Mouse (Mus musculus) c-Kit-negative CD71-positive TER-119-positive erythroid progenitor cells, embryonic 14.5 days (primary cell): ENCODE data around the gene Sh3pxd2a.

Experiments
- DNase-seq: peaks from one replicate; pipeline ENCODE4 v3.0.0-alpha.2; 2013; ENCODE audit warnings: low read depth, low spot score

Sh3pxd2a gene

DNA sequence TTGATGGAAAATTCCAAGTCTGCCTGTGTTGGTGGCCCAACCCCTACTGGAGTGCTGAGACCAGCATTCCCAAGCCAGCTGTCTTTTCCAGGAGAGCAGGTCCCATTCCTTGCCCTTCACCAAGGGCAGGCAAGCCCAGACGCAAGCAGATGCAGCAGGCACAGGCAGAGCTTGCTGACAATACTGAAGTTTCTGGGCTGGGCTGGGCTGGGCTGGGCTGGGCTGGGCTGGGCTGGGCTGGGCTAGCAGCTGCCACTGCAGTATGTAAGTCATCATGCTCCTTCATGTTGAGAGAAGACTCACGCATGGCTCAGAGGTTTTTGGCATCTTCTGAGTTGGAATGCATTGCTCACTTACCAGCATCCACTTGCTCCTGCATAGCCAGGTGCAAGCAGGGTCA is 27.7 kb upstream of the Sh3pxd2a start:
- DNase-seq, result no peak

DNA sequence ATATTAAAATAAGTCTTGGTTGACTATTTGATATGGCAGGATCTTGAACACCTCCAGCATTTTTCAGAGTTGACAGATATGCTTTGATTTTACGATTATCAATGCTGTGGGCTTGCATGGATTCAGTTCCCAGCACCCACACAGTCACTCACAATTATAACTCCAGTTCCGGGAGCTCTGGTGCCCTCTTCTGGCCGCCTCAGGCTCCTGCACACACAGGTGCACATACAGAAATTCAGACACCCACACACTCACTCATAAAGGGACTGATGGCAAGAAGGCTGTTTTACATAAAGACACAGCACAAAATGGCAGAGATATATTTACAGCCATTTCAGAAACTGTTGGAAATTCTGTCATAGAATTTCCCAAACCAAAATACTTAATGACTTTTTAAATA is 25.0 kb upstream of the Sh3pxd2a start:
- DNase-seq, result no peak

- DNase-seq, result no peak
Measured at GRCm38 (mm10) chr19:47488250-47488649, 24.0 kb upstream of the Sh3pxd2a start.

DNA sequence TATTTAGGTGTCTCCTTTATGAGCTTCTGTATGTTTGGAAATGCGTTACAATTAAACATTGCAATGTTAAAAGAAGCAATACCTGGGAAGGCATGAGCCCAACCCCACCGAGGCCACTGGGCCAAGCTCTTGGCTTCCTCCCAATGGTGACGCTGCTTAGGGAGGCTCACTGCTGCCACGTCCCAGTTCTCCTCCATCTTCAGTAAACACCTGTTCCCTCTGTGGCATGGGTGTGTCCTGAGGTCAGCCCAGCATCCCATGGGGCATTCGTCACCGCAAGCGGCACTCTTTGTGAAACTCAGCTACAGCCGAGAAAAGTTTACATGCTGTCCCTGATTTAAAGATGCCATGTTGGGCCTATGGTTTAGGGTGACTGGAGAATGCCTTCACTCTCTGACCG is 23.4 kb upstream of the Sh3pxd2a start:
- DNase-seq, result no peak

GRCm38 (mm10) chr19:47485997-47486566 is 21.9 kb upstream of the Sh3pxd2a start:
- no peak for DNase-seq

DNA sequence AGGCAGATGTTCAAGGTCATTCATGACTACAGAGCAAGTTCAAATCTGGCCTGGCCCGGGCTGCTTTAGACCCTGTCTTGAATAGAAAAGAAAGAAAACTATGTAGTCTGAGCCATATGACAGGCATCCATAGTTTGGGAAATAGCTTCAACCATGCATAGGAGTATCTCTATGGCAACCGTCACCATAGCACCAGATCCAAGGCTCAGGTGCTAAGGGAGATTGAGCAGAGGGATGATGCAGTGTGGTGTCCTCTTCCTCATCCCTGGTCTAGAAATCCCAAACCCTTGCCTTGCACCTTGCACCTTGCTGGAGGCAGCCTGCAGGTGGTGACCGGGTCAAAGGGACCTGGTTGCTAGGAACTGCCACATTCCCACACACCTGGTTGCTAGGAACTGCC is 19.9 kb upstream of the Sh3pxd2a start:
- no peak for DNase-seq

- no peak for DNase-seq
Measured at GRCm38 (mm10) chr19:47483346-47483745, 19.1 kb upstream of the Sh3pxd2a start.

DNA sequence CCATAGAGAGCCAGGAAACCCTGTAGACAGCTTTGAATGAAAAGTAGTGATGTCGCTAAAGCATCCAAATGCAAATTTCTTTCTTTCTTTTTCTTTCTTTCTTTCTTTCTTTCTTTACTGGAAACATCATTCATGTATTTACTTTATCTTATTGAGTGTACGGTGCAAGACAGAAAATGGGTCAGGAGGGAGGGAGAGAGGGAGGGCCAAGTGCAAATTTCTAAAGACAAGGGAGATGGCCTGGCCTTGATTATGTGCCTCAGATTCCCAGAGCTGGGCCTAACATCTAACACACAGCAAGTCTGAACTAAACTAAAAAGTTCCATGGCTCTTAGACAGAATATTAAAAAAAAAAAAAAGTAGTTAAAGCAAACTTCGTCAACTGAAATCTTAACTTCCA is 9.3 kb upstream of the Sh3pxd2a start:
- DNase-seq, result no peak

DNA sequence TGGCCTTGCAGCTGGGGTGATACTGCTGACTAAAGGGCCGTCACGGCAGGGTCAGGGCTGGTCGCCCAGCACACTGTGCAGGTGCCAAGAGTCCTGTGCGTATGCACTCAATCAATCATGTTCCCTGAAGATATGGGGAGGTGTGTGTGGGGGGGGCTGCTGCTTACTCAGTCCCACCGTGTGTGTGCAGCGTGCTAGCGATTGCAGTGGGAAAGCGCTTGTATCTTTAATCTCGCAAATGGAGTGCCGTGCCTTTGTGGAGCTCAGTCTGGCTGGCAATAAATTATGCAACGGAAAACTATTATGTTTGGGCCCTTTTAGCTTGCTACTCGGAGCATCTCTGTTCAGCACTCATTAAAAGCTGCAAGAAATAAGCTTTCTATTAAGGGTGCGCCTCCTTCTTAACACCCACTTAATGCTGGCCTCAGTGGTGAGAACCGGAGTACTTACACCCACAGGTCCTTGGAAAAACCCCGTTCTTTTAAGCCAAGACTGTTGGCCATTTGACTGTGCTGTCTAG is 8.7 kb upstream of the Sh3pxd2a start:
- DNase-seq, result no peak

DNA sequence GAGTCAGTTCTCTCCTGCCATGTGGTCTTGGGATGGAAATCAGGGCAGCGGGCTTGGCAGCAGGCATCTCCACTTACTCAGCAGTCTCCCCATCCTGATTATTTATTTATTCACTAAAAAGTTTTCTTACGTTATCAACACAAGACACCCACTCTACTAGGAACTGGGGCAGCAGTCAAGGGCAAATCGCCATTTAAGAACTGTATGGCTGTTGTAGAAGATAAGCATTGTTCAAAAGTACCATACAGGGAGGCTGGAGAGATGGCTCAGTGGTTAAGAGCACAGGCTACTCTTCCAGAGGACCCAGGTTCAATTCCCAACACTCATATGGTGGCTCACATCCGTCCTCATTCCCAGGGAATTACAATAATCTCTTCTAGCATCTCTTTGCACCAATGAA is 7.6 kb upstream of the Sh3pxd2a start:
- DNase-seq, result no peak

DNA sequence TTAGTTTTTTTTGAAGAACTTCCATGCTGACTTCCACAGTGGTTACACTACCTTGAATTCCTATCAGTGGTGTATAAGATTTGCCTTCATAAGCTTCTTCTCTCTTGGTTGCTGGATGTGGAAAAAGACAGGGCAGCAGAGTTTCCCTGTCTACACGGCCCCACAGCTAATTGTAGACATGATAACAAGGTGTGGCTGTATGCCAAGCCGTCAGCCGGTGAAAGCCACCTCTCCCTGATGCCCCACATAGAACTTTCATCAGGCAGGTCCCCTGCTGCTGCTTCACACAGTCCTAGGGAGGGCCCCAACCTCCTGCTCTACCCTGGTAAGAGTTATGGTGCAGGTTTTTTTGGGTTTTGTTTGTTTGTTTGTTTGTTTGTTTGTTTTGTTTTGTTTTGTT is 4.5 kb upstream of the Sh3pxd2a start:
- DNase-seq, result no peak

GRCm38 (mm10) chr19:47466775-47467174 is 2.6 kb upstream of the Sh3pxd2a start:
- no peak for DNase-seq

DNA sequence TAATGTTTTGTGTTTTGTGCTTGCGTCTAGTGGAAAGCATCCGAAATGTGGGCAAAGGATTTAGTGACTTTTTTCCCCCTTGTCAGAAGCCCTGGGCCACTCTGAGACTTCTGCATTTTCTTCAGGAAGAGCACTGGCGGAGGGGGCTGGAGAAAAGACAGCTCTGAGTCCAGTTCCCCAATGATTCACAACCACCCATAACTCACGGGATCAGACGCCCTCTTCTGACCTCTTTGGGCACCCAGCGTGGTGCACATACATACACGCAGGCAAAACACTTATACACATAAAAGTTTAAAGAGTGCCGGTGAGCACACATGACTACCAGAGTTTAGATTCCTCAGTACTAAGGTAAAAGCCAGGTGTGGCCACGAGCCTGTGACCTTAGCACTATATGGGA is 1.3 kb upstream of the Sh3pxd2a start:
- no peak for DNase-seq

DNA sequence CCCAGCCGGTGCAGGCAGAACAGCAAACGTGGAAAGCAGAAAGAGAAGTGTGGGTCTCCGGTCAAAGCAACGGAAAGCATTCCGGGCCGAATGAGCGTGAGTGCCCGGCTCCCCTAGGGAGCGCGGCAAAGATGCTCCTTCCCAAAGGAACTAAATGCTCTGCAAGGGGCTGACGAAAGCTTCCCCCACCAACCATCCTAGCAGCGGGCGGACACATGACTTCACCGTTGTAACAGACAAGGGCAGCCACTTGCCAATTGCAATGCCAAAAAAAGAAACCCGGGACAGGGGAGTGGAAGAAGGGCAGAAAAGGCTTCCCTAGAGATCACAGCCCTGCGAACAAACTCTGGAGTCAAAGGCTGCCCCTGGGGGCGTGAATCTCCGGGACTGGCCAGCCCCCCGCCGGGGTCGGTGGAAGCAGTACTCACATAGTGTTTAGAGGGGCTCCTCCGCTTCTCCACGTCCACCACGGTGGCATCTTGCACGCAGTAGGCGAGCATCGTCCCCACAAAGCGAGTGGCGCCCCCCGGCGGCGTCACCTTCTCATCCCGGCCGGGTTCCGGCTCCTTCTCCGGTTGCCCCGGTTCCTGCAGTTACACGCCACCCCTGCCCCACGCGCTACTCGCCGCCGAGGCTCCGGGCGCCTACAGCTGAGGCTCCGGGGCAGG is 431 bp downstream of the Sh3pxd2a start:
- DNase-seq, result peak; percentile 49

- no peak for DNase-seq
Measured at GRCm38 (mm10) chr19:47463206-47463605, 995 bp downstream of the Sh3pxd2a start.

- no peak for DNase-seq
Measured at GRCm38 (mm10) chr19:47462725-47463124, 1.5 kb downstream of the Sh3pxd2a start.

GRCm38 (mm10) chr19:47461838-47462237 is 2.4 kb downstream of the Sh3pxd2a start:
- no peak for DNase-seq

- no peak for DNase-seq
Measured at GRCm38 (mm10) chr19:47461386-47461785, 2.8 kb downstream of the Sh3pxd2a start.

DNA sequence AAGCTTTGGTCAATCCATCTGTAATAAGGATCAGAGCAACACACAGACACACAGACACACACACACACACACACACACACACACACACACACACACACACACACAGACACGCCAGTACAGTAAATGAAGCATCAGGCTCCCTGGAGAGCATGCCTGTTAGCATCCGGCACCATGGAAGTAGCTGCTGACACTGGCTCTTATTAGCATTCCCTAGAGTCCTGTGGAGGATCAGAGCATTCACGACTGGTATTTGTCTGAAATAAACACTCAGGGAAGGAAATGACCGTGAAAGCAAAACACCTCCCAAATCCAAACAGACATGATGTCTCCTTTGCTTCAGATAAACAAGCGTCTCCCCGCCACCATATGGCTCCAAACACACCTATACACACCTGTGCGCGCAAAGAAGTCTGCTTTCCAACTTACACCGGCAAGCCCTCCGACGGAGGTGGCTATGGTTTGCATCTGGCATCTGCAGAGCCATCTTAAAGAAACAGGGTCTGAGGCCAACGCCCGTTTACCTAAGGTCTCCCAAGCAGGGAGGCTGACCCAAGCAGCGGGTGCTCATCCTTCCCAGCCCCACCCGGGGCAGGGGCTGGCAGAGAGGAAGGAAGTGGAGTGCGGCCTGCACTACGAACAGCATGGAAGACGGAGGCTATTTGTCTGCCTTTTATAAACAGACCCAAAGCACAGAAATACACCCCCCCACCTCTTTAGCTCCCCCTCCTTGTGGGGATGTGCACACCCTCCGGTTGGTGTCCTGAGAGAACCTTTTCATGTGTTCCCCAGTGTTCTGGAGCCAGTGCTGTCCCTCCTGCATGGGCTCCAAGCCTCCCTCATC is 3.9 kb downstream of the Sh3pxd2a start:
- DNase-seq, result no peak

DNA sequence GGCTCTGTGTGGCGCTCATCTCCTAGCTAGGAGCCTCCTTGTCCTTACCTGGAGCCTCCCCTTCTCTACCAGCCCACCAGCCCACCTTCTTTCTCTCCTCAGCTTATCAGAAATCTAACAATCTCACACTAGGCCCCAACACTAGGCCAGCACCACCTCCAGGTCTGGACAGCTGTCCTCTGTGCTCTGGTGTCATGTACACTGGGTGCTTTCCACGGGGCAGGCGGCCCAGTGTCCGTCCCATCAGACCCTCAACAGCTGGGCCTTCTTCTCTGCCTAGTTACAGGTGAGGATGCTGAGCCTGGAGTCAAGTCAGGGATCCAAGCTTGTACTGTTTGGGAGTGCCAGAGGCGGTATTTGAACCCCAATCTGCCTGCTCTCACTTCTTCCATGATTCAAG is 5.0 kb downstream of the Sh3pxd2a start:
- DNase-seq, result no peak

DNA sequence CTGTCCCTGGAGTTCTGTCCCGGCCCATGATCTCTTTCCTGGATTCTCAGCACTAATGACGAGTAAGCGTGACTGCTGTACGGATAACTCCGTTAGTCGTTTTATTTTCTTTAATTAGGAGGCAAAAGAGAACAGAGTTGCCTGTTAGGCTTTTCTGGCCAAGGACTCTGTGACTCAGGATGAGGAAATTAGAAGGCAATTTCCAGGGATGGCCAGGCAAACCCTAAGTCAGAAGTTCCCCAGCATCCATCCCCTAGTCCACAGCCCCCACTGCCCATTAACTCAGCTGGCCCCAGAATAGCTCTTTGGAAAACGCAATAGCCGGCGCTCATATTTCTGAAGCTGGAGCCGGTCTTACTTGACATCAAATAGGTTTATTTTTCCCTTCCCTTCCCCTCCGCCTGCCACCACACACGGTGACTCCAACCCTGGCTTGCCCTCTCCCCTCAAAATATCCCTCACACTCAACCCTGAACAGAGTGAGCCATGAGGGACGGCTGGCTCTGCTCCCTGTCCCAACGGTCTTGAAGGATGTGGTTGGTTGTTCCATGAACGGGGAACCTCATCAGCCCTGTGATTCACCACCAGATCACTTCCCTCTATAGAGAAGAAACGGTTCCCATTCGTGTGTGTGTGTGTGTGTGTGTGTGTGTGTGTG is 5.6 kb downstream of the Sh3pxd2a start:
- no peak for DNase-seq
